Mouse (Mus musculus): ENCODE data around the gene Maats1.
"Not testable (repeated sequence)": the region's sequence is repeated elsewhere in the genome, so short reads cannot be mapped to it uniquely, and the experiment has no call there.

Gene Maats1

DNA sequence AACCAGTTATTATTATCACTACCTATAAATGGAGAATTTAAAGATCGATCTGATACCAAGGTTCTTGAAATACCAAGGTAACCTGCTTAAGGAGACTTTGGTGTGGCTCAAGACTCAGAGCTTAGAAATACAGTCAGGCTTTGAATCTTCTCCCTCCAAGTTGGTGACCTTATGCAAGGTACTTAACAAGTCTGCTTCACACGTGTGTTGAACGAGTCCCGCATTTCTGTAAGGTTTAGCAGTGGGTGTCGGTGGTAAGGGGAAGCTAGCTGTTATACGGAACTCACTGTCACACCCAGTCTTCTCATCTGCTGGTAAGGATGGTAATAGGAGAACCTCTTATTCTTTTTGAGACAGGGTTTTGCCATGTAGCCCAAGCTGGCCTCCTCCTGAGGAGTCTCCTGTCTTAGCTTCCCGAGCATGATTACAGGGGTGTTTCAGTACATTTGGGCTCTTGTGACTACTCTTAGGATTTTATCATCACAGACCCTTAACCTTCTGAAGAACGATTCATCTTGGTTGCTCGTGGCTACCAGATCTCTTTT is 6.3 kb upstream of the Maats1 start:
- DNase-seq (ENCODE audit: low read depth): no peak

DNA sequence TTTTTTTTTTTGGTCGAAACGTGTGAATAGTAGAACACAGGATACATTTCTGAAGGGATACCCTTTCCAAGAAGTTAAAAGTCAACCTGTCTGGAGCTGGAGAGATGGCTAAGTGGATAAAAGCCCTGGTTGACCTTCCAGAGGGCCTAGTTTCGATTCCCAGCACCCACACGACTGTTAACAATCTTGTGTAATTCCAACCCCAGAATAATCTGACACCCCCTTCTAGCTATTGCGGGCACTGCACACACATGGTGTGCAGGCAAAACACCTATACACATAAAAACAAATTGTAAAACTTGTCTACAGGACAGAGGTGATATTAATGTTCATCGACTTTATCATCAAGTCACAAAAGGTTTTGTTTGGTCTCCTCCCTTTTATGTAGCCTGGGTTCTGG is 5.6 kb upstream of the Maats1 start:
- DNase-seq (ENCODE audit: low read depth): no peak

DNA sequence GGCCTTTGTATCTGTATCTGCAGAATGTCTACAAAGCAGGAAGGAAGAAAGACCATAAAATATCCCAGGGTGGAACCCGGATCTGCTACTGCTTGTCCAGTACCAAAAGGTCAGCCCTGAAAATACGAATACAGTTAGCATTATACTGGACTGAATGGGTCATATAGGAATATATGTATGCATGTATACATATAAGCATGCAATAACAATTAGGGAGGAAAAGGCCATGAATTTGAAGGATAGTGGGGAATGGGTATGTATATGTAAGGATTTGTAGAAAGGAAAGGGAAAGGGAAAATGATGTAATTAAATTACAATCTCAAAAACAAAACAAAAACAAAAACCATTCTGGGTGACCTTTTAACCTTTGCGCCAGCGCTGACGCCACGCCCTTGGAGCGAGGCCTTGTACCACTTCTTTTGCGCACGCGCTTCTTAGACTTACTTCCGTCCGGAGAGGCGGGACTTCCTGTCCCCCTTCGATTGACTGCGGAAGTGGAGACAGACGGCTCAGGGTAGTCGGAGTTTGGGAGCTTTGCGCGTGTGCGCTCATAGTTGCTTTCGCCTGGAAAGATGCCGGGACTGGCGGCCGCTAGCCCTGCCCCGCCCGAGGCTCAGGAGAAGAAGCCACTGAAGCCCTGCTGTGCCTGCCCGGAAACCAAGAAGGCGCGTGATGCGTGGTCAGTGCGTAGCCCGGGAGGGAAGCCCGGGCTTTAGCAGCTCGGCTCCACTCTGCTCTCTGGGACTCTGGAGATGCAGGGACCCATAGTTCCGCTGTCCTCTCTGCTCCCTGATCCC is 4.8 kb upstream of the Maats1 start, which contains the start of the genes Cox17 and Gm21987:
Gene Cox17, plus strand, starts transcription at position 463 of the 797 bp plus-strand sequence.
Gene Gm21987, plus strand, starts transcription at position 512 of the 797 bp plus-strand sequence.
- DNase-seq (ENCODE audit: low read depth): peak; percentile 95

DNA sequence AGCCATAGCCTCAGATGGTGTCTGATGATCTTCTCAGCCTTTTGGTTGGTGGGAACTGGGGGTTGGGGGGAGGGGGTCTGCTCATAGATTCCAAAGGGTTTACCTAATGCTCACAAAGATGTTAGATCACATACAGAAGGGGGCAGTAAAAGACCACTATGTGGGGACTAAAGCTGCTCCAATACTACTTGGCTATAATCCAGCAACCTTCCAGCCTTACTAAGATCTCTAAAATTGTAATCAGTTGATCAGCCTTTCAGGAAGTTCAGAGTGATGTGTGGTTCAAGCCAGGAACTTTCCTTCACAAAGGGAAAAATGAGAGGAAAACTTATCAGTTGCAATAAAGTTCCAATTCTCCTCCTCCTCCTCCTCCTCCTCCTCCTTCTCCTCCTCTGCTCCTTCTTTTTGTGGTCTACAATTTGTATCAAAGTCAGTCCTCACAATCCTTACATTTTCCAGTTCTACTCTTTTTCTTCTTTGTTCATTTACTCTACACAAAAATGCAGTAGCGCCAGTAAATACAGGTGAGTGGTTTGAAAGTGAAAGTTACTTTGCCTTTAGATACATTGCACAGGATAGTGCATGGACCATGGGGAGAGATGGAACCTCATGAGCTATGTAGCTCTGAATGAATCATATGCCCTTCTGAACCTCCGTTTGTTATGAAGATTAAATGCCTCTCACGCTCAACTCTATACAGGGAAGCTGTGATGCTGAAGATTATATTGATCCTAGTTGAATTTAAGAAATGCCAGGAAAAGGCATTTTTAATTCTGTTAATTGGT is 3.2 kb upstream of the Maats1 start:
- DNase-seq (ENCODE audit: low read depth): peak; percentile 34

DNA sequence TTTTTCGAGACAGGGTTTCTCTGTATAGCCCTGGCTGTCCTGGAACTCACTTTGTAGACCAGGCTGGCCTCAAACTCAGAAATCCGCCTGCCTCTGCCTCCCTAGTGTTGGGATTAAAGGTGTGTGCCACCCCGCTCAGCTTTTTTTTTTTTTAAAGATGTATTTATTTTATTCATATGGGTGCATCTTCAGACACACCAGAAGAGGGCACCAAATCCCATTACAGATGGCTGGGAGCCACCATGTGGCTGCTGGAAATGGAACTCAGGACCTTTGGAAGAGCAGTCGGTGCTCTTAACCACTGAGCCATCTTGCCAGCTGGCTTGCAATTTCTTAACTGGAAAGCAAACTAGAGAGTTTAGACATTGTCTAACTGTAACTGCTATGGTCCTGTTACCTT is 3.9 kb downstream of the Maats1 start:
- DNase-seq (ENCODE audit: low read depth): not testable (repeated sequence)

DNA sequence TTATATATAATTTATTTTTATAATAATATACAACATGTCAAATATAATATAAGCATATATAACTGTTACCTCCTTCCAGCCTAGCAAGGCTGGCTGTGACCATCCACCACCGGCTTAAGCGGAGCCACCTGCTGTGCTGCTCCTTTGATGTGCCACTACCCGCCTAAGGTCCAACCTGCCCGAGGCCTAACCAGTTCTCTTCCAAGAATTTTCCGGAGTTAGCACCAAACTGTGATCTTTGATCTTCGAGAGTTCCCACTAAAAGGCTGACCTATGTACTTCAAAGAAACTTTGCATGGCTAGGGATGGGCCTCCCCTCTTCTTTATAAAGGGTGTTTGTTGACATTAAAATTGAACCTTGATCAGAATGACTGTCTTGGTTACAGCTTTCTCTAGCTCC is 7.5 kb downstream of the Maats1 start:
- DNase-seq (ENCODE audit: low read depth): no peak

DNA sequence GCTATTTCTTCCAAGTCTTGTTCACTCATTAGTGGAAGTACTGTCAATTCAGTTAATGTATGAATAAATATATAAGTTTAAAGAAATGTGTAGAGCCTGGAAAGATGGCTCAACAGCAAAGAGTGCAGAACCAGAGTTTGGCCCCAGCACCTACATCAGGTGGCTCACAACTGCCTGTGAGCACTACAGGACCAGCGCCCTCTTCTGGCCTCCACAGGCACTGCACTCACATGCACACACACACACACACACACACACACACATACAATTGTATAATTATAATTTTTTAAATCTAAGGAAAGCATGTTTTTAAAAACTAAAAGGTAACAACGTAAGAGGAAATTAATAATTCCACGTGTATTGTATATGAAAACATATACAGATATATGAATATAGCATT is 12.6 kb downstream of the Maats1 start:
- DNase-seq (ENCODE audit: low read depth): no peak

DNA sequence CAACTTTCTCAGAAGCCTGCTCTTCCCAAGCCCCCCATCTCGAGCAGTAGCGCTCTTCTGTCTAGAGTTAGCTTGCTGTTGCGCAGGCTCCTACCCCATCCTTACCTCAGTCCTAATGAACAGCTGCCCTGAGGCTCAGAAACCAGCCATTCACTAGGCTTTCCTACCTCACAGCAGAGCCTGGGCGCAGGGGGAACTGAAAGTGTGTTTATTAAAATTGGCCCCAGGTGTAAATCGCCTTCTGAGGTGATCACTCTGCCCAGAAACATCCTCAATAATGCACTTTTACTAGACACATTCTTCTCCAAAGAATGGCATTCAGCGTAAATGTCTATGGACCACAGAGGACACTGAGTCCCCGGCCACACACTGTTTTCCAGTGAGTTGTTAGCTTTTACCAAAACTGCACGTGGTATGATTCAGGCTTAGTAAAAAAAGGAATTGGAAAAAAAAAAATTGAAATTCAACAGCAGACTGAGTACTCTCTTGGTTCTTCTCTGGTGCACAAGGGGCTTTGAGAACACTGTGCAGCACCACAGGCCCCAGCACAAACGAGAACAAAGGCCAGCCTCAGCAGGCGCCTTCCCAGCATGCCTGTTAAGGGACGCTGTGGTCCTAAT is 15.1 kb downstream of the Maats1 start:
- no peak for DNase-seq (ENCODE audit: low read depth)

DNA sequence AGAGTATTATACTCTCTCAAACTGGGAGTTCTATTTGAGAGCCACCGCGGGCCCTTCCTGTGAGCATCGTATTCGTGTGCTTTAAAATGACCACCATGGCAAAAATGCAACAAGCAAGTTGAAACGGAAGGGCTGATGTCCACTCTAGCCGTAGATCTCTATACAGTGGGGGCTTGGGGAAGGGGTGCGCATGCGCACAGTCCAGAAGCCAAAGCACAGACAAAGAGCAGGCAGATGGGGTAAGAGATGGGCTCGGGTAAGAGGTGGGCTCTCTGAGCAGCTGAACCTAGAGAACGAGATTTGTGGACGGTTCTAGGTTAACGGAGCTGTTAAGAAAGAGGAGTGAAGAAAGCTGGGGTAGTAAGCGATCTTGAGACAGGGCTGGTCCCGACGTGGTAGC is 17.6 kb downstream of the Maats1 start:
- no peak for DNase-seq (ENCODE audit: low read depth)

DNA sequence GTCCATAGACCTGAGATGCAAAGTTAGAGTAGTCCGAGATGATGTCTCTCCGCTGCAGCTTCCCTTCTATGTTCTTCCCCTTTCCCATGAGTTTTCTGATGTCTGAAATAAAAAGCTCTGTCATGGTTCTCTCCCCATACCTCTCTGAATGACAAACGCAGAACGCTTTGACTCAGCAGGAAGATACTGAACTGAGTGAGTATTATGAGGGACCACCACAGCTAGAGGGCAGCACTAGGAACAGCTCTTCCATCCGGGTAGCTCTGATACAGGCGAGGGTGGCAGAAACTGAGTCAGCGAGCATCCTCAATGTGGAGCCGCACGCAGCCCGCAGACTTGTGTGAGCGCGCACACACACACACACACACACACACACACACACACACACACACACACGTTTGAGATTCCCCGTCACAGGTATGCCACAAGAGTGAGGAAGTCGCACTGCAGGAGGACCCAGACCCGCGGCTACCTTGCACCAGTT is 20.4 kb downstream of the Maats1 start:
- DNase-seq (ENCODE audit: low read depth): peak; percentile 66

DNA sequence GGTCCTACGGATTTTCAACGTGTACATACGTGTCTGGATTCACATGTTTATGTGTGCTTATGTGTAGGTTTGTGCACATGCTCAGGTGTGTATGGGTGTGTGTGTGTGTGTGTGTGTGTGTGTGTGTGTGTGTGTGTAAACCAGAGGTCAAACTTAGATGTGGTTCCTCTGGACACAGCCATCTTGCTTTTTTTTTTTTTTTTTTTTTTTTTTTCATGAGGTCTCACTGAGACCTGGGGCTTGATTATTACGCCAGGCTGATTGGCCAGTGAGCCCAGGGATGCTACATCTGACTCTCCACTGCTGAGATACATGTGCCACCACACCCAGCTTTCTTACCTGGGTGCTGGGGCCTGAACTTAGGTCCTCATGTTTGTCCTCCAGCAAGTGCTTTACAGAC is 22.9 kb downstream of the Maats1 start:
- DNase-seq (ENCODE audit: low read depth): no peak

DNA sequence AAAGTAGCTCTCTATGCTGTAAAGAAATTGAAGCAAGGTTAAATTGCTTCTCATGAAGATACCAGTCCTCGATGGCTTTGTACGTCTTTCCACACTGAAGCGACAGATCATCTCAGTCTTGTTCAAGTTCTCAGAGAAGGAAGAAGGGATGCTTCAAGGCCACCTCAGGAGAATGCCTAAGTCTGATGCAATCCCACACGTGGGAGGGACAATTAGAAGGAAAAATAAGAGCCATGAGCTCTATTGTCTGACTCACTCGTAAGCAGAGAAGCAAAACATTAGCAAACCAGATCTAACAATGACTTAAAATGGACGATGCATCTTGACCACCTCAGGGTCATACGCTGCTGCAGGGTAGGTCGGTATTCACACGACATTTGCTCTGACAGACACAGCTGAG is 23.5 kb downstream of the Maats1 start:
- DNase-seq (ENCODE audit: low read depth): no peak

DNA sequence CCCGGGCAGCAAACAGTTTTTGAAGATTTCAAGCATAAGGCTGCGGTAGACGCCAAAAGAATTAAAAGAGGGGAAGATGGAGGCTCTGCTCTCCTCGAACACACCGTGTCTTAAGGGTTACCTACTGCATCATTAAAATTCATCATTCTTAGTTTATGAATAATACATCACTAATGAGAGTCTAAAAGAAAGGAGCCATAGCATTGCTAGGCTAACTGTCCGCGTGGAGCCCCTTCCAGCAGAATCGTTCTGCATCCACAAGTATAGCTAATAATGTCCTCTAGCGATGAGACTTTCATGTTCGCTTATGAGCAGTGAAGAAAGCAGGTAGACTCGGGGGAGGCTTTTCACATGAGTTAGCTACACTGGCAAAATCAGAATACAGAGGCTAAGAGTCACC is 33.7 kb downstream of the Maats1 start:
- no peak for DNase-seq (ENCODE audit: low read depth)

DNA sequence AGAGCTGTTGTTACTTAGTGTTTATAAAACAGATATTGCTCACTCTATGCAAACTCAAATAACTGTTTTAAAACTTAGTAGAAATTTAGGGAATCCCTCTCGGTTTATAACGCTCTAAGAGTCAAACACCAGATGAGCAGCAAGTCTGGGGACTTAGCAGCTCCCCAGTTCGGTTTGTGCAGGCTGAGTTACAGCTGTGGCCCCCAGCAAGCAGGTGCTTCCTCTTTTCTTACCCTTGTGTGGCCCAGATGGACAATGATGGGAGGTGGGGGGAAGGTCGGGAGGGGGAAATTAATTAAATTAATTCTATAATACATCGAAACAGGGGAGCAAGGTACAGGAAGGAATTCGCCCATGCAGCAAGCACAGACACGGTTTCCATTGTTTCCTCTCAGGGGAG is 34.3 kb downstream of the Maats1 start:
- DNase-seq (ENCODE audit: low read depth): no peak

DNA sequence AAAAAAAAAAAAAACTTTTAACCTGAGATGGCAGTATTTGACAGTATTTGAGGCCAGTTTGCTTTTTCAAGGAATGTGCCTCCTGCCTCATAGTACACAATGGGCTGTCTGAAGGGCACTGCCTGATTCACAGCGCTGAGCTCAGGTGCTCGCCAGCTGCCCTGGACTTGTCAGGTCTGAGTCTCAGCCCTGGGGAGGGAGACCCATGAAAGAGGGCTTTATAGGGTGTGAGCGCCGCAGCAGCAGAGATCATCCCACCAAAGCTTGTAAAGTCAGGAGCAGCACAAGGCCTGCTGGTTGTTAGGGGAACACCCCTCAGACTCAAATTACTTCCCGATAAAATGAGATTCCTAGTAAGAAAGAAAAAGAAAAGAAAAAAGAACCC is 34.7 kb downstream of the Maats1 start:
- DNase-seq (ENCODE audit: low read depth): no peak

DNA sequence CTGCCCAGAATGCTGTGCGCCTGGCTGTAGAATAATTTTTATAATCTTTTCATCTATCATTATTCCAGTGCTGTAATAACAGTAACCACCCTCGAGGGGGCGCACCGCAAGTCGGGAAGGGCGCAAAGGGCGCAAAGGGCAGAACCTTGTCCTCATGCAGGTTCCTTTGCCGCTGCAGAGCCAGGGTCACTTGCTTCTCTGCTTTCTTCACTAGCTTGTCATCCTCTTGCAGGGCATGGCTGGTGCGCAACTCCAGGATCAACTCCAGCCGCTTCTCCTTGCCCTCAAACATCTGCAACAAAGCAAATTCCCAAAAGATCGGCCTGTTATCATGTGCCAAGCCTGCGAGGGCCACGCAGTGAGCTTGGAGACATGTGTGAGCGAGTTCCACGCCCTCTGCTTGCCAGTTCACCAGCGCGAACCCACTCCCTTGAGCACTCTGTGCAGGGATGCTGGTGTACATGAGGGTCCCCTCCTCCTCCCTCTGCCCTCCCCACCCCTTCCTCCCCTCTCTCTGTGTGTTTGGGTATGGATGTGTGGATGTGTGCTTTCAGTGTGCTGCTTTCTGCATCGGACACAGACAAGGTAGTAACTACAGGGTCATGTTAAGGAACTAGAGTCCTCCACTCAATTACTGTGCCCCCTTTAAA is 35.2 kb downstream of the Maats1 start:
- DNase-seq (ENCODE audit: low read depth): peak; percentile 2

DNA sequence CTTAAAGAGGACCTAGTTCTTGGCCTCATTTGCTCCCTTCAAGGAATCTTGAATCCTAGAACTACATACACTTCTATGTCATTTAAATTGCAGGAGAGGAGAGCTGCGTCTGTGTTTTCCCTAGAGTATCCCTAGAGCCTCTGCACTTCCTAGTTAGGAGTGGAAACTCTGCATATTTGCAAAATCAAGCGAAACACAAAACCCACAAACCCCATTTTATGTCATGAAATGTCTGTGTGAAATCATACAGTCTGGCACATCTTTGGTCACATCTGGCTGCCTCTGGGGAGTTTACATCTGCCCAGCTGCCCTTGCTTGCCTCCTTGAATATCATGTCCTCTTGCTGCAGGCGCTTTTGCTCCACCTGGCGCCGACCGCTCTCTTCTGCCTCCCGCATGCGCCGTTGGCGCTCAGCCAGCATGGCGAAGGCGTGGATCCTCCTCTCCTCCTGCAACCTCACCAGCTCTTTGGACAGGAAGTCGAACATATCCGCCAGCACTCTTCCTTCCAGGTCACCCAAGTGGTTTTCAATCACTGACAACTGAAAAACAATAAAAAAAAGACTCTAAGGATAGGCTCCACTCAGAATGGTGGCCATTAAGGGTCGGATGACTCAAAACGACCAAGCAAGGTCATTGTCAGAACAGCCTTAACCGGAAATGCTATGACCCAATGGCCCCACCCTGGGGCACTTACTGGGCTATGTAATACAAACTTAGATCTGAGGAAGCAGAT is 37.3 kb downstream of the Maats1 start:
- no peak for DNase-seq (ENCODE audit: low read depth)

DNA sequence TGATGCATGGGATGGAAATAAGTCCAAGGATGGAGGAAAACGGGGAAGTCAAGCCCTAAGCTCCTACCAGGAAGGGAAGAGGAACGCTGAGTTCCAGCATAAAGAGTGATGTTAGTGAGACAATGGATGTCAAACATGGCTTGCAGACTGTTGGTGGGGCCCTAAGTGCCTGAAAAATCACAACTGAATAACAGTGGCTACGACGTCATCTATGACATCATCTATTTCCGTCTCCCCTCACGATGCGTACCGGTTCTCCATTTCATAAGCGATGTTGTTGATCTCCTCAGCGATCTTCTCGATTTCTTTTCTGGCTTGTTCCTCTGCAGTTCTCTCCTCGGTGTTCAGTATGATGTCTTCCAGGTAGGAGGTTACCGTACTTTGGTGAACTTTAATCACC is 39.6 kb downstream of the Maats1 start:
- DNase-seq (ENCODE audit: low read depth): no peak

DNA sequence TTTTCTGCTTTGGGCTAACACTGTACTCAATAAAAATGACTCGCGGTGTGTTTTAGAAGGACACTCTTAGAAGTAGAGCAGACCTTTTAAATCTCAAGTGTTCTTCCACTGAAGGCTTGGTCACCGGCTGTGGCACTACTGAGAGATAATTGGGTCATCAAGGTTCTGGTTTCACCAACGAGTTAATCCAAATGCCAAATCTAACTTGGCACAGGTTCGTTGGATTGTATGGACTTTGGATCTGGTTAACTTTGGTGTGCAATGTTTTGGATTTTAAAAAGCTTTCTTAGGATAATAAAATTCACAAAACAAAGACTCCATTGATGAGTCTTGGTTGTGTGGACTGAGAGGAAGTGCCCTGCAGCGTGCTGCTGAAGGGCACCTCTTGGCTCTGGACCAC is 43.5 kb downstream of the Maats1 start:
- DNase-seq (ENCODE audit: low read depth): no peak

DNA sequence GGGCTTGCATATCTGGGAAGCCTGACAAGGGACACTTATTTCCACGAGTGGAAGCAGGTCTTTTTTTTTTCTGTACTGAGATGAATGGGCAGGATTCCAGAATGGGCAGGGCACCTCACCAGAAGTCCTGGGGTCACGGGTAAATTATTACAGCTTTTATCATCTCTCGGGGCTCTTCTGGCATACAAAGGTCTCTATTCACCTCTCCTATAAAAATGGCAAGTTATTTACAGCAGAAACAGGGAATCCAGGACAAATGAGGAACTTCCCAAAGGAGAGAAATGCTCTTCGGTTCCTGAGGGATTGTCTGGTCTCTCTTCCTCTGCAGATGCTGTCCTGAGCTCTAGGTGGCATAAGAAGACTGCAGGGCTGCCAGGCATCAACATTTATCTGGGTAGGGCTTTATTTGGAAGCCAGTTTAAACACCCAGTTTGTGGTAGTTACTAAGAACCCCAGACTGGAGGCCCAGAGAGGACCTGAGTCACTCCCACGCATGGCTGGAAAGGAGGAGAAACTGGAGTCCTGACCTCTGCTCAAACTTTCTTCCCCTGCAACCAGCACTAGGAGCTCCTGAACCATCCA is 46.5 kb downstream of the Maats1 start:
- no peak for DNase-seq (ENCODE audit: low read depth)

Data from naive thymus-derived CD4-positive, alpha-beta T cell, adult 2 months (primary cell).